ENCODE assay signal across 21 mouse cellular contexts in genomic region chr6:129577605-129578004, GRCm38 (mm10). TPM values are rescaled to one million over a fixed set of nuclear protein-coding genes. Genes with fewer than 3 reads are reported as not detected.
"Had no signal": no experiment of that assay in that cellular context is flagged by ENCODE, and none has a peak within 500 bp of the region (broad histone marks: within the 10 kb centered on the region; RNA-seq: fewer than 3 reads in every experiment).

Gene Klre1, plus strand, starts transcription at chr6:129577905.

- DNase-seq: retina, postnatal 1 day; right cerebral cortex, adult 18-20 months; right cerebral cortex, postnatal 14 days; right cerebral cortex, postnatal 25 days; right cerebral cortex, postnatal 4 days; spleen, adult 18-20 months; thymus, adult 18-20 months; thymus, adult 2 months; thymus, postnatal 14 days; thymus, postnatal 25 days; thymus, postnatal 36 days; thymus, postnatal 4 days had no signal

- H3K9me3 ChIP-seq: neural tube, embryonic 12.5 days; neural tube, embryonic 13.5 days; neural tube, embryonic 15.5 days; stomach, embryonic 15.5 days had no signal

- H3K9ac ChIP-seq: neural tube, embryonic 12.5 days; neural tube, embryonic 13.5 days; neural tube, embryonic 15.5 days; stomach, embryonic 15.5 days had no signal

- H3K27ac ChIP-seq: neural tube, embryonic 12.5 days; neural tube, embryonic 13.5 days; neural tube, embryonic 15.5 days; stomach, embryonic 15.5 days; stomach, postnatal 0 days had no signal

- H3K27me3 ChIP-seq: neural tube, embryonic 12.5 days; neural tube, embryonic 13.5 days; neural tube, embryonic 15.5 days; stomach, embryonic 15.5 days had no signal

- H3K36me3 ChIP-seq: neural tube, embryonic 12.5 days; neural tube, embryonic 13.5 days; neural tube, embryonic 15.5 days; stomach, embryonic 15.5 days had no signal

- H3K4me3 ChIP-seq: neural tube, embryonic 12.5 days; neural tube, embryonic 13.5 days; neural tube, embryonic 15.5 days; stomach, embryonic 15.5 days had no signal

- H3K4me2 ChIP-seq: neural tube, embryonic 12.5 days; neural tube, embryonic 13.5 days; neural tube, embryonic 15.5 days; stomach, embryonic 15.5 days had no signal

- H3K4me1 ChIP-seq: neural tube, embryonic 12.5 days; neural tube, embryonic 13.5 days; neural tube, embryonic 15.5 days; stomach, embryonic 15.5 days had no signal

RNA-seq across cellular contexts. Expression of gene Klre1, which starts in this region (rescaled TPM):
- polyA plus RNA-seq: neural tube, embryonic 11.5 days; neural tube, embryonic 12.5 days; neural tube, embryonic 13.5 days; neural tube, embryonic 14.5 days; stomach, embryonic 14.5 days; stomach, embryonic 15.5 days; stomach, embryonic 16.5 days; stomach, postnatal 0 days had no signal
